Mouse (Mus musculus) testis, adult 2 months (tissue): ENCODE results near the gene Ybx2. TPM values are rescaled to one million over a fixed set of nuclear protein-coding genes. Genes with fewer than 3 reads are reported as not detected.
A peak's percentile ranks its signal among the peaks of the same experiment; 100 is the strongest.

Source experiments
- H3K27ac ChIP-seq: fragments of 200-500 bp; 2 replicates; pipeline ENCODE4 v1.5.1; 2012; ENCODE audit warnings: low read depth, low read length; ENCODE audit not compliant: control insufficient read depth, insufficient read depth
- H3K27me3 ChIP-seq: fragments of 200-500 bp; 2 replicates; pipeline ENCODE4 v1.6.1; 2012; ENCODE audit warnings: mild to moderate bottlenecking, low read length, moderate library complexity; ENCODE audit not compliant: control insufficient read depth, insufficient read depth
- H3K36me3 ChIP-seq: fragments of 200-500 bp; 2 replicates; pipeline ENCODE4 v1.6.1; 2012; ENCODE audit warnings: mild to moderate bottlenecking, low read length; ENCODE audit not compliant: control insufficient read depth, insufficient read depth
- H3K4me1 ChIP-seq: fragments of 200-500 bp; 2 replicates; pipeline ENCODE4 v1.6.1; 2012; ENCODE audit warnings: low read length; ENCODE audit not compliant: control insufficient read depth, insufficient read depth
- H3K4me3 ChIP-seq: fragments of 200-500 bp; 2 replicates; pipeline ENCODE4 v1.5.1; 2012; ENCODE audit warnings: low read depth, mild to moderate bottlenecking, low read length, moderate library complexity, mixed read lengths; ENCODE audit not compliant: control insufficient read depth
- CTCF ChIP-seq: fragments of 200-500 bp; IDR thresholded peaks from 2 replicates; pipeline ENCODE4 v1.5.1; 2012; ENCODE audit warnings: low read depth, mild to moderate bottlenecking, inconsistent platforms, low read length, moderate library complexity; ENCODE audit not compliant: control insufficient read depth, insufficient read depth, insufficient replicate concordance
- POLR2A ChIP-seq: fragments of 200-500 bp; IDR thresholded peaks from 2 replicates; pipeline ENCODE4 v1.6.1; 2012; ENCODE audit warnings: low read depth, mild to moderate bottlenecking, inconsistent platforms, low read length, moderate library complexity; ENCODE audit not compliant: control insufficient read depth
- polyA plus RNA-seq: library from polyadenylated mRNA; depleted of rRNA; stranded (reverse); fragments of >200 nt; gene quantifications from 2 replicates; pipeline ENCODE4 v1.2.3, GENCODE M21; 2012

Gene Ybx2
- polyA plus RNA-seq, 1 experiment = 3,883 TPM

- H3K27ac ChIP-seq = no peak overlapping the region
- no peak for TF ChIP-seq CTCF
- no peak for TF ChIP-seq POLR2A
- H3K4me3 ChIP-seq = peak overlapping the region; percentile 91
Observed at GRCm38 (mm10) chr11:69937385-69937784, 1.8 kb downstream of the Ybx2 start.

GRCm38 (mm10) chr11:69937834-69938233, 2.2 kb downstream of the Ybx2 start:
- Histone ChIP-seq H3K36me3 (peaks cover 5% of the 10 kb centered on the region), H3K4me3 (no peak overlapping the region), H3K27ac (no peak overlapping the region), H3K27me3 (no peaks in the 10 kb centered on the region), H3K4me1 (peaks cover 8% of the 10 kb centered on the region)
- TF ChIP-seq POLR2A (no peak), CTCF (no peak)

More at GRCm38 (mm10) chr11:69937385-69937784, 1.8 kb downstream of the Ybx2 start:
- Histone ChIP-seq H3K27me3 (no peaks in the 10 kb centered on the region), H3K36me3 (peaks cover 5% of the 10 kb centered on the region), H3K4me1 (peaks cover 8% of the 10 kb centered on the region)

GRCm38 (mm10) chr11:69938401-69938979, 2.9 kb downstream of the Ybx2 start:
- no peak for TF ChIP-seq CTCF
- TF ChIP-seq POLR2A = no peak
- H3K36me3 ChIP-seq = peaks cover 5% of the 10 kb centered on the region
- no peaks in the 10 kb centered on the region for H3K27me3 ChIP-seq
- H3K27ac ChIP-seq = no peak overlapping the region
- H3K4me1 ChIP-seq = peaks cover 8% of the 10 kb centered on the region
- no peak overlapping the region for H3K4me3 ChIP-seq

- H3K4me3 ChIP-seq = no peak overlapping the region
- peaks cover 8% of the 10 kb centered on the region for H3K4me1 ChIP-seq
- no peaks in the 10 kb centered on the region for H3K27me3 ChIP-seq
- TF ChIP-seq CTCF (no peak), POLR2A (no peak)
- H3K36me3 ChIP-seq = peaks cover 5% of the 10 kb centered on the region
- H3K27ac ChIP-seq = no peak overlapping the region
Observed at GRCm38 (mm10) chr11:69939181-69939580, 3.6 kb downstream of the Ybx2 start.

GRCm38 (mm10) chr11:69939731-69940130, 4.1 kb downstream of the Ybx2 start:
- peaks cover 6% of the 10 kb centered on the region for H3K4me1 ChIP-seq
- TF ChIP-seq POLR2A = no peak
- TF ChIP-seq CTCF = no peak

GRCm38 (mm10) chr11:69940962-69941361, 5.4 kb downstream of the Ybx2 start:
- Histone ChIP-seq H3K4me1 (peaks cover 6% of the 10 kb centered on the region), H3K4me3 (no peak overlapping the region), H3K27ac (no peak overlapping the region), H3K27me3 (no peaks in the 10 kb centered on the region), H3K36me3 (peaks cover 5% of the 10 kb centered on the region)
- TF ChIP-seq POLR2A (no peak), CTCF (no peak)

More at GRCm38 (mm10) chr11:69939731-69940130, 4.1 kb downstream of the Ybx2 start:
- peaks cover 5% of the 10 kb centered on the region for H3K36me3 ChIP-seq
- H3K27ac ChIP-seq = no peak overlapping the region
- H3K4me3 ChIP-seq = no peak overlapping the region
- H3K27me3 ChIP-seq = no peaks in the 10 kb centered on the region

GRCm38 (mm10) chr11:69945216-69945615, 9.6 kb downstream of the Ybx2 start:
- Histone ChIP-seq H3K4me3 (no peak overlapping the region), H3K36me3 (peaks cover 3% of the 10 kb centered on the region), H3K27ac (no peak overlapping the region)

GRCm38 (mm10) chr11:69945997-69946891, 10.6 kb downstream of the Ybx2 start:
- H3K4me3 ChIP-seq = no peak overlapping the region
- H3K36me3 ChIP-seq = no peaks in the 10 kb centered on the region
- no peak overlapping the region for H3K27ac ChIP-seq

More at GRCm38 (mm10) chr11:69945216-69945615, 9.6 kb downstream of the Ybx2 start:
- TF ChIP-seq CTCF (no peak), POLR2A (no peak)
- H3K27me3 ChIP-seq = no peaks in the 10 kb centered on the region
- H3K4me1 ChIP-seq = peaks cover 20% of the 10 kb centered on the region

More at GRCm38 (mm10) chr11:69945997-69946891, 10.6 kb downstream of the Ybx2 start:
- Histone ChIP-seq H3K4me1 (peaks cover 18% of the 10 kb centered on the region), H3K27me3 (no peaks in the 10 kb centered on the region)
- TF ChIP-seq POLR2A = no peak
- TF ChIP-seq CTCF = no peak
